Mouse (Mus musculus) brain, adult 2 months (tissue): ENCODE data around the gene Mrpl58.
"Not testable (repeated sequence)": the region's sequence is repeated elsewhere in the genome, so short reads cannot be mapped to it uniquely, and the experiment has no call there.

ENCODE experiments used
- DNase-seq: peaks from one replicate; pipeline ENCODE4 v3.0.0; 2011; ENCODE audit warnings: low read depth, low spot score

The Mrpl58 gene

DNA sequence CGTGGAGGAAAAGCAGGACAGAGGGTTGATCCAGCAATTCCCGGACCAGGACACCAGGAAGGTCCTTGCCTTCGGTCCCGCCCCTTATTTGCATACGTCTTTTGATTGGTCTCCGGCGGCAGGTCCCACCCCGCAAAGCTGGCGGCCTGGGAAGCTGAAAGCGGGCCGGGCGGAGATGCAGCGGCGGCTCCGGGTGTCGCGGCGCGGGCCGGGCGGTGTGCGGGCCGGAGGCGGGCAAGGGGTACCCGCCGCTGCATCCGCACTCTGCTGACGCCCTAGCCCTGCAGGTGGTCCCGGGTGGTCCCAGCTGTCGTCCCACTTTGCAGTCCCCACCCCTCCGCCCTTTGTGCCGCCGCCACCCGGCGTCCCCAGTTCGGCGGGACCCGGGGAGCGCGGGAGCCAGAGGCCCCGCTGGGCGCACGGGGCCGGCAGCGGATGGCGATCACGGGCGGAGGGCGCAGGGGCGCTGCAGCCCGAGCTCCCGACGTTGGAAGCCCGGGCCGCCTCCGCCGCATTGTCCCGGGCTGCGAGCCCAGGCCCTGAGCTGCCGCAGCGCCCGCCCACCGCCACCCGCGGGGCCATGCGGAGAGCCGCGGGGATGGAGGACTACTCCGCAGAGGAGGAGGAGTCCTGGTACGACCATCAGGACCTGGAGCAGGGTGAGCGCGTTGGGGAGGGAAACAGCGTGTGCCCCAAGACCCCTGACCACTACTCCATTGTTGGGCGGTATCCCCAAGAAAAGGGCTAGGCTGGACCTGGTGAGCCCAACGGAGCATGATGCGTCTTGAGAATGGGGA, 21.6 kb upstream of the Mrpl58 start, which contains the start of gene Cdr2l:
TSS of gene Cdr2l (plus strand) at position 174 of the 797 bp plus-strand sequence.
- DNase-seq: peak; percentile 97

GRCm38 (mm10) chr11:115382891-115383290, 20.7 kb upstream of the Mrpl58 start:
- peak; percentile 60 for DNase-seq

DNA sequence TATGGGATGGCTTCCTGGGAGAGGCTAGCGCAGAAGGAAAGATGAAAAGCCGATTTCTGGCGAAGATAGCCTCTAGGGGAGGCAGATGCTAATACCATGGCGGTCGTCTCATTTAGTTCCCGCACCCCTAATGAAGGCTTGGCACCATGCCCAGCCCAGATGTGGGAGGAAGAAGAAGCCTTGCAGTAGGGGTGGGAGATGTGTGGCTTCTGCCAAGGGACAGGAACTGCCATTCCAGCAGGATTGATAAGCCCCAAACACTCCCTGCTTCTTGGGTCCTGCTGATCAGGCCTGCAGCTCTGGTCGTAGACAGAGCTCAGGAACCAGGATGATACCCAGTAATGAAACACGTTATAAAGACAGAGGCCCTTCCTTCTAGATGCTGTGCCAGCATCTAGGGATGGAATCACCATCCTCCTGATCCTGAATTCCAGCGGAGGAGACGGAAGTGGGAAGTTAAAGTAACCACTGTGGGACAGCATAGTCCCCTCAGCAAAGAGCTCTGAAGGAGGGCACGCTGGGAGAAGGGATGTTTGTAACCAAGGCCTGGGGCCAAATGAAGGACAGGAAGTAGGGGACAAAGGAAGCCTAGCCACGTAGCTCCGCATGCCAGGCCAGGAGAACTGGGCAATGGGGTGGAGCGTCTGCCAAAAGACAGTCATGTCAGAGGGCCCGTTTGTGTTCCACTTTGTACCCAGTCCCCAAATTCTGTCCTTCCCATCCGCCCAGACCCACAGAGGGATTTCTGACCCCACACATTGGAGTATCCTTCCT, 19.7 kb upstream of the Mrpl58 start:
- peak; percentile 77 for DNase-seq

- DNase-seq: no peak
Measured at GRCm38 (mm10) chr11:115384587-115384986, 19.0 kb upstream of the Mrpl58 start.

DNA sequence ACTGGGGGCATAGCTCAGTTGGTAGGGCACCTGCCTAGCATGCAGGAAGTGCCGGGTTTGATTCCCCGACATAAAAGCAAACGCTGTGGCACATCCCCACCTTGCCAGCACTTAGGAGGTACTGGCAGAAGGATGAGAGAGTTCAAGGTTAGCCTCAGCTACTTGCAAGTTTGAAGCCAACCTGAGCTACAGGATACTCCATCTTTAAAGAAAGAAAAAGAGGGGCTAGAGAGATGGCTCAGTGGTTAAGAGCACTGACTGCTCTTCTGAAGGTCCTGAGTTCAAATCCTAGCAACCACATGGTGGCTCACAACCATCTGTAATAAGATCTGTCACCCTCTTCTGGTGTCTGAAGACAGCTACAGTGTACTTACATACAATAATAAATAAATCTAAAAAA, 16.7 kb upstream of the Mrpl58 start:
- DNase-seq: not testable (repeated sequence)

DNA sequence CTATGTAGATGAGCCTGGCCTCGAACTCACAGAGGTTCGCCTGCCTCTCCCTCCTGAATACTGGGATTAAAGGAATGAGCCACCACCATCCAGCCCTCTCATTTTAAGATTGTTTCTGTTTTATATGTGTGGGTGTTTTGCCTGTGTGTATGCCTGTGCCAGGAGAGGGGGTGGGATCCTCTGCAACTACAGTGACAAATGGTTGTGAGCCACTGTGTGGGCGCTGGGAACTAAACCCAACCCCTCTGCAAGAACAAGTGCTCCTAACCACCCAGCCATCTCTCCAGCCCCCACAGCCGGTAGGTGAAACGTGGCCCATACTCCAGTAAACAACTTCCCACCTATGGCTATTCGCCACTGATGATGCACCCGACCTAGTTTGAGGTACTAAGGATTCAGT, 12.2 kb upstream of the Mrpl58 start:
- peak; percentile 53 for DNase-seq

DNA sequence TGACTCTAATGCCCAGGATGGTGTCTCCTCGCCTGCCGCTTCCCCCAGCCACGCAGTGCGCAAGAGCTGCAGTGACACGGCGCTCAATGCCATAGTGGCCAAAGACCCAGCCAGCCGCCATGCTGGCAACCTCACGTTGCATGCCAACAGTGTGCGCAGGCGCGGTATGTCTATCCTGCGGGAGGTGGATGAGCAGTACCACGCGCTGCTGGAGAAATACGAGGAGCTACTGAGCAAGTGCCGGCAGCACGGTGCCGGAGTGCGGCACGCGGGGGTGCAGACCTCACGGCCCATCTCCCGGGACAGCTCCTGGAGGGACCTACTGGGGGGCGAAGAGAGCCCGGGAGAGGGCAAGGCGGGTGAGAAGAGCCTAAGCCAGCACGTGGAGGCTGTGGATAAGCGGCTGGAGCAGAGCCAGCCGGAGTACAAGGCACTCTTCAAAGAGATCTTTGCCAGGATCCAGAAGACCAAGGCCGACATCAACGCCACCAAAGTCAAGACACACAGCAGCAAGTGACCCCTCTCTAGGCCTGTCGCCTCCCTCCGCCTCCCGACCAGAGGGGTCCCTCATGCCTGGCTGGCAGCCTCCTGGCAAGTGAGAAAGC, 9.7 kb upstream of the Mrpl58 start:
- peak; percentile 85 for DNase-seq

DNA sequence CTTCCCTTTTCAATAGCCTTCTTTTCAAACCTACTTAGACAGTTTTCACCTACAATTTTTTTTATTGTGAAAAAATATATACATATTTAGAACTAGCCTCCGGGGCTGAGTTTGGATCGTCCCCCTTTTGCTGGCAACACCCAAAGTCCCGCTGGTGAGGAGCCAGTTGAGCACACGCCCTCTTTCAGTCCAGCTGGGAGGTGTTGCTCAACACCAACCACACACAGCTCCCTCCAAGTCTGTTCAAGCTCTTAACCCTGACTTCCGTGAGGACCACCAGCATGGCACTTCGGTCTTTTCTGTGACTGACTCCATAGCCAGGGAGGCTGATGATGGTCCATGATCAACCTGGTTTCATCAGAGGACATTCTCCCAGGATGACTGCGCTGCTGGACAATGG, 5.5 kb upstream of the Mrpl58 start:
- no peak for DNase-seq

DNA sequence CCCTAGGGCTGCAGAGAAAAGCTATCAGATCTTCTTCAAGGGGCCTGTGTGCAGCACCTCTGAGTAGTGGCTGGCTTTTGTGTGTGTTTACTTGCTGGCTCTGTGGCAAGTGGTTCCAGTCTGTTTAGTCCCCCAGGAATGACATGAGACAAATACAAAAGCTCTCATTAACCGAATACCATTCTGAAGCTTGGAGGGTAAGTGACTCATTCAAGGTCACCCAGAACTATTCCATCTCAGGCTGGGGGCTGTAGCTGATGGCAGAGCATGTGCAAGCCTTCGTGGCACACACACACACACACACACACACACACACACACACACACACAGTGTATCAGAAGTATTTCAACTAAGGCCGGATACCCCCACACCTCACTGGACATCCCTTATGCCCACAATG, 3.4 kb upstream of the Mrpl58 start:
- DNase-seq: peak; percentile 61

- peak; percentile 94 for DNase-seq
Measured at GRCm38 (mm10) chr11:115400630-115401391, 2.7 kb upstream of the Mrpl58 start.

GRCm38 (mm10) chr11:115405723-115406122, 2.2 kb downstream of the Mrpl58 start:
- DNase-seq: no peak

- DNase-seq: no peak
Measured at GRCm38 (mm10) chr11:115406858-115407401, 3.4 kb downstream of the Mrpl58 start.

GRCm38 (mm10) chr11:115408266-115408920, 4.8 kb downstream of the Mrpl58 start:
- no peak for DNase-seq

GRCm38 (mm10) chr11:115409556-115409955, 6.0 kb downstream of the Mrpl58 start:
- peak; percentile 63 for DNase-seq

- DNase-seq: peak; percentile 99
Measured at GRCm38 (mm10) chr11:115419531-115420237, 16.1 kb downstream of the Mrpl58 start, which contains the start of the genes Atp5h and Kctd2. Gene Atp5h (minus strand): TSS chr11:115419962. Gene Kctd2 (plus strand): TSS chr11:115420128.

DNA sequence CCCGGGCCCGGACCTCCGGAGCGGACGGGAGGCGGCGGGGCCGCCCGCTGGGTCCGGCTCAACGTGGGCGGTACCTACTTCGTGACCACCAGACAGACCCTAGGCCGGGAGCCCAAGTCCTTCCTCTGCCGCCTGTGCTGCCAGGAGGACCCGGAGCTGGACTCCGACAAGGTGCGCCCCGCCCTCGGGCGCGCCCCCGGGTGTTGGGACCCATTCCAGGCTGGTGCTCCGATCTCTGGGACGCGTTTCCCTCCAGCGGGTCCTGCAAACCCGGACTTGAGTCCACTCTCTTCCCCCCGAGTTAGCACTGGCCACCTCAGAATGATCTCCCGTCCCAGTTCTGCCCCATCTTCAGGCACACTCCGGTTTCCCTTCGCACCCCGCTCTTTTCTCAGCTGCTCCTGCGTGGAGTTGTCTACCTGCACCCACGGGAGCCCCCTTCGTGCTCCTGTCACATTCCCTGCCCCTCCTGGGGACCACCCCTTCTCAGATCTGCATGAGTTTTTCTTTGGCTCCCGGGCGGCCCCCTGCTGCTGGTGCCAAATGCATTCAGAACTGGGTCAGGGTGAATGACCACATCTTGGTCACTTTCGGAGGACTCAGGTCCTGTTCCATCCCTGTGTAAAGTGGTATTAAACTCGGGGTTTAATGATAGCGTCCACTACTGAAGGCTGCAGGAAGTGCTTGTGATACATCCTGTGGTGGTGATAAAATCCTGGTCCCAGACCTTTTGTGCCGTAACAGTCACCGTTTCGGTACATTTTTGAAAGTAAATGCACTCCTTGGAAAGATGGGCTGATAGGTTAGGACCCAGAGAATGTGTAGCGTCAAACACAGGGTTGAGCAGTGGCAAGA, 17.0 kb downstream of the Mrpl58 start:
- DNase-seq: peak; percentile 56

DNA sequence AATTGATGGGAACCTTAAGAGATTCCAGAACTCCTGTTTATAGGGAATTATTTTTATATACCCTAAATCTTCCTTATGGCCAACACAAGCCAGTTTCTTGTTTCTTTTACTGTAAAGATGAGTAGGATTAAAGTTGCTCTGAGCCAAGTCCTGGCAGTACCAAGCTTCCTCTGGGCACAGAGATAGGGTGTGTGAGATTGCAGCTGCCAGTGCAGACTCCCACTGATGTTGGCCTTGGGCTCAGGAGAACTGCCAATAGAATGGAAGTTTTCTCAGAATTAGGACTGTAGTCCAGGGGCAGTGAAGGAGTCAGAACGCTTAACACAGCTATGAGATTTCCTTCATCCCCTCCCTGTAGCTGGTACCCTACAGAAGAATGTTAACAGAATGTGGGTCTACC, 17.8 kb downstream of the Mrpl58 start:
- DNase-seq: peak; percentile 63

GRCm38 (mm10) chr11:115421972-115422371, 18.4 kb downstream of the Mrpl58 start:
- DNase-seq: no peak

DNA sequence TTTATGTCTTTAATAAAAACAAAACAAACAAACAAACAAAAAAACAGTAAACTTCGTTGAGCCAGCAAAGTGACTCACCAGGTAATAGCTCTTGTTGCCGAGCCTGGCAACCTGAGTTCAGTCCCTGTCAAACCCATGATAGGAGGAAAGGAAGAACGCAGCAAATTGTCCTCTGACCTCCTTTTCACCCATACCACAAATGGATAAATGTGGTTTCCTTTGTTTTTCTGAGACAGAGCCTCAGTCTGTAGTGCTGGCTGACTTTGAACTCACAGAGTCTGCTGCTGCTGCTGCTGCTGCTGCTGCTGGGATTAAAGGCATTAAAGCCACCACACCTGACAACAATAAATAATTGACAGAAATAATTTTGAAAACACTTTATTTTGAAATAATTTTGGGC, 19.5 kb downstream of the Mrpl58 start:
- DNase-seq: no peak
